17 mouse cellular contexts compared by ENCODE assay signal in the genomic region with DNA sequence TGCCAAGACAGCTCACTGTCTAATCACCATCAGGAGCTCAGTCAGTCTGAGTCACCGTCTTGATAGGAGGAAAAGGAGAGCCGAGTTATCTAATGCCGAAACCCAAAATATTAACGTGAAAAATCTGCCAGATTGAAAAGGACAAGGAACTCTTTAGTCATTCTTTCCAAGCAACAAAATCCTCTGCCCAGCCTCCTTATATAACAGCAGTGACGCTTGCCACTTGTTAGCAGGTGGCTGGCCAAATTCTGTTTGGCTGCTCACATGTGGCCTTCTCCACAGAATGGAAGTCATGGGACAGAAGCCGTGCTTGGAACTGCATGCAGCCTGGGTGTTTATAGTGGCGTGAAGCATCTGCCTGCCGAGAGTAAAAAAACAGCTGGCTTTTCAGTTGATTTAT. TPM values are rescaled to one million over a fixed set of nuclear protein-coding genes. Genes with fewer than 3 reads are reported as not detected.
DNase-seq lines count a peak whose midpoint lies in the region; ATAC-seq and TF ChIP-seq lines count a peak whose summit lies in the region.
"Had no signal": no experiment of that assay in that cellular context is flagged by ENCODE, and none has a peak within 500 bp of the region (broad histone marks: within the 10 kb centered on the region; RNA-seq: fewer than 3 reads in every experiment).

No protein-coding gene starts in this region.

- 45% methylated on average over 8 of the region's 8 CpGs for WGBS in heart, adult 2 months
- WGBS in heart, embryonic 12.5 days, result 83% methylated on average over 8 of the region's 8 CpGs

- peaks cover 4% of the 10 kb centered on the region for H3K4me1 ChIP-seq in heart, adult 2 months (ENCODE audit: control insufficient read depth, insufficient read depth, low read length)
- peaks cover 3% of the 10 kb centered on the region; the same call in 1 of the 2 replicates for H3K4me1 ChIP-seq in heart, embryonic 12.5 days (replicated peaks)
- H3K4me1 ChIP-seq: embryonic facial prominence, embryonic 15.5 days; midbrain, embryonic 12.5 days had no signal

- H3K27me3 ChIP-seq in heart, adult 2 months (ENCODE audit: control insufficient read depth, insufficient read depth, low read length), result no peaks in the 10 kb centered on the region
- H3K27me3 ChIP-seq in heart, embryonic 12.5 days (replicated peaks), result no peaks in the 10 kb centered on the region
- H3K27me3 ChIP-seq: embryonic facial prominence, embryonic 15.5 days; forebrain, embryonic 13.5 days; heart, embryonic 13.5 days; liver, embryonic 12.5 days; midbrain, embryonic 12.5 days had no signal

- H3K9me3 ChIP-seq in heart, embryonic 12.5 days (replicated peaks), result no peaks in the 10 kb centered on the region
- H3K9me3 ChIP-seq: embryonic facial prominence, embryonic 15.5 days; forebrain, embryonic 13.5 days; heart, embryonic 13.5 days; liver, embryonic 12.5 days; midbrain, embryonic 12.5 days had no signal

- no peak overlapping the region; the same call in 1 of the 2 replicates for H3K9ac ChIP-seq in heart, adult 2 months (ENCODE audit: low read depth, low read length)
- H3K9ac ChIP-seq in heart, embryonic 12.5 days, result no peak overlapping the region
- H3K9ac ChIP-seq: embryonic facial prominence, embryonic 15.5 days; forebrain, embryonic 13.5 days; heart, embryonic 13.5 days; hindbrain, embryonic 14.5 days; liver, embryonic 12.5 days; midbrain, embryonic 12.5 days had no signal

- peaks cover 13% of the 10 kb centered on the region for H3K36me3 ChIP-seq in heart, adult 2 months (ENCODE audit: control insufficient read depth, insufficient read depth, low read length)
- peaks cover 91% of the 10 kb centered on the region for H3K36me3 ChIP-seq in heart, embryonic 12.5 days

- peak; percentile 96 for TF ChIP-seq EP300 in heart, adult 2 months (IDR thresholded peaks at IDR 0.05; ENCODE audit: insufficient read depth, low read depth, low read length)

- H3K79me2 ChIP-seq in heart, adult 2 months (replicated peaks; ENCODE audit: control insufficient read depth, insufficient read depth, low read length), result peaks cover 2% of the 10 kb centered on the region; the same call in 1 of the 2 replicates

- TF ChIP-seq CTCF in heart, adult 2 months (IDR thresholded peaks at IDR 0.05), result no peak

- peak; percentile 59 to 80 for DNase-seq in heart, adult 2 months
- peak; percentile 55 for DNase-seq in right cerebral cortex, postnatal 25 days
- no peak for DNase-seq in right cerebral cortex, adult 18-20 months
- DNase-seq in gastrocnemius, postnatal 25 days, result peak; percentile 83
- DNase-seq in ovary, postnatal 10 days (ENCODE audit: low spot score), result no peak
- DNase-seq in retina, embryonic 14.5 days (ENCODE audit: low spot score), result no peak
- DNase-seq: adrenal gland, postnatal 10 days; lung, postnatal 10 days; thymus, postnatal 4 days had no signal

- H3K4me3 ChIP-seq in heart, adult 2 months, result no peak overlapping the region
- no peak overlapping the region for H3K4me3 ChIP-seq in heart, embryonic 12.5 days
- H3K4me3 ChIP-seq: embryonic facial prominence, embryonic 15.5 days; forebrain, embryonic 13.5 days; heart, embryonic 13.5 days; liver, embryonic 12.5 days; midbrain, embryonic 12.5 days had no signal

- ATAC-seq in heart, embryonic 12.5 days (ENCODE audit: insufficient number of reproducible peaks, low FRiP score), result no peak
- ATAC-seq: forebrain, embryonic 13.5 days; intestine, postnatal 0 days; liver, embryonic 12.5 days had no signal

- no peak overlapping the region for H3K4me2 ChIP-seq in heart, embryonic 12.5 days
- H3K4me2 ChIP-seq: embryonic facial prominence, embryonic 15.5 days; forebrain, embryonic 13.5 days; heart, embryonic 13.5 days; hindbrain, embryonic 14.5 days; liver, embryonic 12.5 days; midbrain, embryonic 12.5 days had no signal

- H3K27ac ChIP-seq in heart, adult 2 months, result peak overlapping the region; percentile 80
- no peak overlapping the region for H3K27ac ChIP-seq in heart, embryonic 12.5 days (ENCODE audit: poor library complexity, severe bottlenecking)
- H3K27ac ChIP-seq: embryonic facial prominence, embryonic 15.5 days; forebrain, embryonic 13.5 days; heart, embryonic 13.5 days; hindbrain, embryonic 14.5 days; liver, embryonic 12.5 days; midbrain, embryonic 12.5 days had no signal

- TF ChIP-seq POLR2A in heart, adult 2 months (IDR thresholded peaks at IDR 0.05; ENCODE audit: insufficient read depth, low read depth, low read length), result 0 out of 2 replicates have a peak, but pooled peaks have one; percentile 21

- intact Hi-C loops in heart, adult 2 months (cut with DNase I), result no loop called here

RNA-seq across cellular contexts. Expression of a gene that starts 10.5 kb away (rescaled TPM):
- total RNA-seq in heart, adult 2 months (2021), result 100 to 1,000 TPM; 107 to 128 TPM
- polyA plus RNA-seq in heart, adult 2 months (2012; rRNA removed), result 69.0 and 83.2 TPM in 2 replicates
- polyA plus RNA-seq in heart, embryonic 12.5 days (2016; fragmentation: Nextera tagmentation; extraction: Ambion mirVana), result 41.6 and 45.4 TPM in 2 replicates
- 100 to 1,000 TPM; 132 to 134 TPM for total RNA-seq in gastrocnemius, postnatal 25 days (2021)

RNA-seq across cellular contexts. Expression of a gene that starts 11.5 kb away (rescaled TPM):
- 10 to 100 TPM; 27.8 to 32.7 TPM for total RNA-seq in heart, adult 2 months (2021)
- 37.9 and 48.3 TPM in 2 replicates for polyA plus RNA-seq in heart, adult 2 months (2012; rRNA removed)
- 24.9 and 27.4 TPM in 2 replicates for polyA plus RNA-seq in heart, embryonic 12.5 days (2016; fragmentation: Nextera tagmentation; extraction: Ambion mirVana)
- 10 to 100 TPM; 20.7 to 22.7 TPM for total RNA-seq in gastrocnemius, postnatal 25 days (2021)

RNA-seq across cellular contexts. Expression of a gene that starts 19.2 kb away (rescaled TPM):
- 1 to 10 TPM; 1.9 to 2.2 TPM for total RNA-seq in heart, adult 2 months (2021)
- 1.8 and 2.0 TPM in 2 replicates for polyA plus RNA-seq in heart, adult 2 months (2012; rRNA removed)
- 1.6 and 1.7 TPM in 2 replicates for polyA plus RNA-seq in heart, embryonic 12.5 days (2016; fragmentation: Nextera tagmentation; extraction: Ambion mirVana)
- total RNA-seq in gastrocnemius, postnatal 25 days (2021), result under 1 TPM; 0.33 to 0.56 TPM

RNA-seq across cellular contexts. Expression of a gene that starts 31.8 kb away (rescaled TPM):
- total RNA-seq in heart, adult 2 months (2021), result 10 to 100 TPM; 91.5 to 91.6 TPM
- 119 and 160 TPM in 2 replicates for polyA plus RNA-seq in heart, adult 2 months (2012; rRNA removed)
- polyA plus RNA-seq in heart, embryonic 12.5 days (2016; fragmentation: Nextera tagmentation; extraction: Ambion mirVana), result 0.87 and 2.6 TPM in 2 replicates
- 10 to 100 TPM in 1 of 2 experiments, 1 to 10 TPM in 1; 2.5 to 26.2 TPM for total RNA-seq in gastrocnemius, postnatal 25 days (2021)

Comparison
In these comparisons a context has a peak if more than half of its experiments do, and no peak if none do; other contexts are left out.
1. DNase-seq: peak in heart, adult 2 months (2 of 2), right cerebral cortex, postnatal 25 days (single experiment) and gastrocnemius, postnatal 25 days (single experiment); none in right cerebral cortex, adult 18-20 months (single experiment), ovary, postnatal 10 days (single experiment) and retina, embryonic 14.5 days (single experiment).